Mouse (Mus musculus): ENCODE measurements around the gene Nme3. TPM values are rescaled to one million over a fixed set of nuclear protein-coding genes. Genes with fewer than 3 reads are reported as not detected.

Gene Nme3
- polyA plus RNA-seq, 1 experiment, result 76.7 TPM

- H3K4me1 ChIP-seq (replicated peaks; ENCODE audit: control insufficient read depth, insufficient read depth, low read length), result peaks cover 26% of the 10 kb centered on the region
- DNase-seq, result no peak
- H3K36me3 ChIP-seq (ENCODE audit: control insufficient read depth, insufficient read depth, low read length), result peaks cover 32% of the 10 kb centered on the region
- TF ChIP-seq POLR2A (IDR thresholded peaks at IDR 0.05; ENCODE audit: control insufficient read depth, extremely low read depth, insufficient read depth, low read length, poor library complexity) (no peak), CTCF (IDR thresholded peaks at IDR 0.05; ENCODE audit: borderline replicate concordance, control insufficient read depth, extremely low read depth, insufficient read depth, low read length, poor library complexity) (no peak)
- H3K27me3 ChIP-seq (ENCODE audit: control insufficient read depth, insufficient read depth, low read length), result no peaks in the 10 kb centered on the region
- WGBS, result 97% methylated on average over 4 of the region's 4 CpGs
- no peak overlapping the region for H3K27ac ChIP-seq (ENCODE audit: control insufficient read depth, insufficient read depth, low read length)
- no peak overlapping the region for H3K4me3 ChIP-seq (ENCODE audit: control insufficient read depth, insufficient read depth, low read length)
These were observed 1.3 kb downstream of the Nme3 start for GRCm38 (mm10) chr17:24897600-24897999.

- no peak overlapping the region for H3K27ac ChIP-seq (ENCODE audit: control insufficient read depth, insufficient read depth, low read length)
- no peak for DNase-seq
These were observed 1.9 kb downstream of the Nme3 start for GRCm38 (mm10) chr17:24898041-24898854.

GRCm38 (mm10) chr17:24899153-24899552, 2.9 kb downstream of the Nme3 start:
- Histone ChIP-seq H3K4me3 (ENCODE audit: control insufficient read depth, insufficient read depth, low read length) (no peak overlapping the region), H3K36me3 (ENCODE audit: control insufficient read depth, insufficient read depth, low read length) (peaks cover 47% of the 10 kb centered on the region), H3K27ac (ENCODE audit: control insufficient read depth, insufficient read depth, low read length) (no peak overlapping the region), H3K27me3 (ENCODE audit: control insufficient read depth, insufficient read depth, low read length) (no peaks in the 10 kb centered on the region), H3K4me1 (replicated peaks; ENCODE audit: control insufficient read depth, insufficient read depth, low read length) (peaks cover 22% of the 10 kb centered on the region)
- no peak for TF ChIP-seq POLR2A (IDR thresholded peaks at IDR 0.05; ENCODE audit: control insufficient read depth, extremely low read depth, insufficient read depth, low read length, poor library complexity)
- TF ChIP-seq CTCF (IDR thresholded peaks at IDR 0.05; ENCODE audit: borderline replicate concordance, control insufficient read depth, extremely low read depth, insufficient read depth, low read length, poor library complexity), result no peak
- 93% methylated on average over 5 of the region's 5 CpGs for WGBS
- no peak for DNase-seq

More at GRCm38 (mm10) chr17:24898041-24898854, 1.9 kb downstream of the Nme3 start:
- Histone ChIP-seq H3K4me1 (replicated peaks; ENCODE audit: control insufficient read depth, insufficient read depth, low read length) (peaks cover 26% of the 10 kb centered on the region), H3K27me3 (ENCODE audit: control insufficient read depth, insufficient read depth, low read length) (no peaks in the 10 kb centered on the region), H3K36me3 (ENCODE audit: control insufficient read depth, insufficient read depth, low read length) (peaks cover 38% of the 10 kb centered on the region), H3K4me3 (ENCODE audit: control insufficient read depth, insufficient read depth, low read length) (no peak overlapping the region)
- TF ChIP-seq CTCF (IDR thresholded peaks at IDR 0.05; ENCODE audit: borderline replicate concordance, control insufficient read depth, extremely low read depth, insufficient read depth, low read length, poor library complexity) (no peak), POLR2A (IDR thresholded peaks at IDR 0.05; ENCODE audit: control insufficient read depth, extremely low read depth, insufficient read depth, low read length, poor library complexity) (no peak)
- 99% methylated on average over 4 of the region's 4 CpGs for WGBS

- DNase-seq, result no peak
- TF ChIP-seq CTCF (IDR thresholded peaks at IDR 0.05; ENCODE audit: borderline replicate concordance, control insufficient read depth, extremely low read depth, insufficient read depth, low read length, poor library complexity), result no peak
- TF ChIP-seq POLR2A (IDR thresholded peaks at IDR 0.05; ENCODE audit: control insufficient read depth, extremely low read depth, insufficient read depth, low read length, poor library complexity), result no peak
- Histone ChIP-seq H3K27me3 (ENCODE audit: control insufficient read depth, insufficient read depth, low read length) (no peaks in the 10 kb centered on the region), H3K27ac (ENCODE audit: control insufficient read depth, insufficient read depth, low read length) (no peak overlapping the region), H3K4me1 (replicated peaks; ENCODE audit: control insufficient read depth, insufficient read depth, low read length) (peaks cover 18% of the 10 kb centered on the region), H3K4me3 (ENCODE audit: control insufficient read depth, insufficient read depth, low read length) (no peak overlapping the region), H3K36me3 (ENCODE audit: control insufficient read depth, insufficient read depth, low read length) (peaks cover 55% of the 10 kb centered on the region)
- 98% methylated on average over 6 of the region's 6 CpGs for WGBS
These were observed 3.7 kb downstream of the Nme3 start for GRCm38 (mm10) chr17:24900014-24900413.

GRCm38 (mm10) chr17:24902124-24902523, 5.8 kb downstream of the Nme3 start:
- Histone ChIP-seq H3K4me3 (ENCODE audit: control insufficient read depth, insufficient read depth, low read length) (no peak overlapping the region), H3K36me3 (ENCODE audit: control insufficient read depth, insufficient read depth, low read length) (peaks cover 69% of the 10 kb centered on the region), H3K27me3 (ENCODE audit: control insufficient read depth, insufficient read depth, low read length) (no peaks in the 10 kb centered on the region), H3K27ac (ENCODE audit: control insufficient read depth, insufficient read depth, low read length) (no peak overlapping the region), H3K4me1 (replicated peaks; ENCODE audit: control insufficient read depth, insufficient read depth, low read length) (peaks cover 4% of the 10 kb centered on the region)
- no peak for TF ChIP-seq POLR2A (IDR thresholded peaks at IDR 0.05; ENCODE audit: control insufficient read depth, extremely low read depth, insufficient read depth, low read length, poor library complexity)
- TF ChIP-seq CTCF (IDR thresholded peaks at IDR 0.05; ENCODE audit: borderline replicate concordance, control insufficient read depth, extremely low read depth, insufficient read depth, low read length, poor library complexity), result no peak
- WGBS, result 98% methylated on average over 5 of the region's 5 CpGs
- no peak for DNase-seq

- no peaks in the 10 kb centered on the region for H3K27me3 ChIP-seq (ENCODE audit: control insufficient read depth, insufficient read depth, low read length)
- TF ChIP-seq POLR2A (IDR thresholded peaks at IDR 0.05; ENCODE audit: control insufficient read depth, extremely low read depth, insufficient read depth, low read length, poor library complexity) (no peak), CTCF (IDR thresholded peaks at IDR 0.05; ENCODE audit: borderline replicate concordance, control insufficient read depth, extremely low read depth, insufficient read depth, low read length, poor library complexity) (peak; percentile 31; the same call in 1 of the 2 replicates)
- no peak overlapping the region for H3K4me3 ChIP-seq (ENCODE audit: control insufficient read depth, insufficient read depth, low read length)
- 80% methylated on average over 9 of the region's 9 CpGs for WGBS
- peak; percentile 50 for DNase-seq
- H3K36me3 ChIP-seq (ENCODE audit: control insufficient read depth, insufficient read depth, low read length), result peaks cover 77% of the 10 kb centered on the region
- H3K4me1 ChIP-seq (replicated peaks; ENCODE audit: control insufficient read depth, insufficient read depth, low read length), result no peaks in the 10 kb centered on the region
- no peak overlapping the region for H3K27ac ChIP-seq (ENCODE audit: control insufficient read depth, insufficient read depth, low read length)
These were observed 6.6 kb downstream of the Nme3 start for GRCm38 (mm10) chr17:24902671-24903474.
